ENCODE assay signal across 19 mouse cellular contexts in genomic region chr4:76286016-76286415, GRCm38 (mm10).
DNase-seq lines count a peak whose midpoint lies in the region; ATAC-seq lines count a peak whose summit lies in the region.
"Had no signal": no experiment of that assay in that cellular context is flagged by ENCODE, and none has a peak within 500 bp of the region (broad histone marks: within the 10 kb centered on the region; RNA-seq: fewer than 3 reads in every experiment).

No protein-coding gene starts in this region.

- peak; percentile 15 for DNase-seq in left cerebral cortex, postnatal 4 days
- no peak for DNase-seq in left cerebral cortex, postnatal 14 days (ENCODE audit: low spot score in 2 of 2)
- DNase-seq in retina, postnatal 1 day, result peak; percentile 36
- DNase-seq in retina, embryonic 14.5 days (ENCODE audit: low spot score), result no peak
- DNase-seq: adrenal gland, adult 8-10 months; adrenal gland, postnatal 36 days; cerebellum, adult 11-12 months; cerebellum, adult 9-10 months; cerebellum, postnatal 25 days; gastrocnemius, postnatal 14 days had no signal

- no peak overlapping the region for H3K9ac ChIP-seq in forebrain, embryonic 15.5 days (replicated peaks)
- H3K9ac ChIP-seq in forebrain, embryonic 13.5 days, result no peak overlapping the region
- H3K9ac ChIP-seq: embryonic facial prominence, embryonic 13.5 days; heart, embryonic 12.5 days had no signal

- no peak for ATAC-seq in forebrain, embryonic 15.5 days (replicated peaks)
- no peak for ATAC-seq in forebrain, embryonic 13.5 days
- ATAC-seq in activated CD4-positive, CD25-positive, alpha-beta regulatory T cell, adult 4 months, result no peak
- ATAC-seq: hindbrain, embryonic 16.5 days; inflammation-experienced regulatory T-cells, adult 6 months; intestine, postnatal 0 days had no signal

- peak overlapping the region; percentile 46; the same call in 1 of the 2 replicates for H3K27ac ChIP-seq in forebrain, embryonic 15.5 days (replicated peaks)
- no peak overlapping the region for H3K27ac ChIP-seq in forebrain, embryonic 13.5 days
- H3K27ac ChIP-seq: embryonic facial prominence, embryonic 13.5 days had no signal

- H3K4me3 ChIP-seq in forebrain, embryonic 15.5 days, result no peak overlapping the region
- no peak overlapping the region for H3K4me3 ChIP-seq in forebrain, embryonic 13.5 days
- H3K4me3 ChIP-seq: embryonic facial prominence, embryonic 13.5 days; heart, embryonic 12.5 days; hindbrain, embryonic 10.5 days had no signal

- WGBS in forebrain, embryonic 15.5 days, result 17% methylated on average over 2 of the region's 2 CpGs
- 24% methylated on average over 2 of the region's 2 CpGs for WGBS in forebrain, embryonic 13.5 days

- H3K27me3 ChIP-seq in forebrain, embryonic 15.5 days, result no peaks in the 10 kb centered on the region
- H3K27me3 ChIP-seq in forebrain, embryonic 13.5 days, result no peaks in the 10 kb centered on the region
- H3K27me3 ChIP-seq: embryonic facial prominence, embryonic 13.5 days; heart, embryonic 12.5 days had no signal

- no peak overlapping the region for H3K4me2 ChIP-seq in forebrain, embryonic 15.5 days (replicated peaks)
- H3K4me2 ChIP-seq in forebrain, embryonic 13.5 days, result no peak overlapping the region
- H3K4me2 ChIP-seq: embryonic facial prominence, embryonic 13.5 days; heart, embryonic 12.5 days had no signal

- H3K9me3 ChIP-seq in forebrain, embryonic 15.5 days, result no peaks in the 10 kb centered on the region
- no peaks in the 10 kb centered on the region for H3K9me3 ChIP-seq in forebrain, embryonic 13.5 days (replicated peaks)
- H3K9me3 ChIP-seq: embryonic facial prominence, embryonic 13.5 days; heart, embryonic 12.5 days; hindbrain, embryonic 10.5 days had no signal

- H3K4me1 ChIP-seq in forebrain, embryonic 15.5 days, result peaks cover 18% of the 10 kb centered on the region
- peaks cover 34% of the 10 kb centered on the region for H3K4me1 ChIP-seq in forebrain, embryonic 13.5 days

- intact Hi-C loops in left cerebral cortex, postnatal 4 days (cut with DNase I), result no loop called here
- intact Hi-C loops in left cerebral cortex, postnatal 14 days (cut with DNase I), result no loop called here

- H3K36me3 ChIP-seq in forebrain, embryonic 15.5 days, result no peaks in the 10 kb centered on the region
- H3K36me3 ChIP-seq in forebrain, embryonic 13.5 days (ENCODE audit: poor library complexity, severe bottlenecking), result no peaks in the 10 kb centered on the region
- H3K36me3 ChIP-seq: embryonic facial prominence, embryonic 13.5 days; heart, embryonic 12.5 days; hindbrain, embryonic 10.5 days had no signal

Comparison
In these comparisons a context has a peak if more than half of its experiments do, and no peak if none do; other contexts are left out.
1. DNase-seq: peak in left cerebral cortex, postnatal 4 days (single experiment) and retina, postnatal 1 day (single experiment); none in left cerebral cortex, postnatal 14 days (0 of 2) and retina, embryonic 14.5 days (single experiment).